Mouse (Mus musculus) cerebellum, adult 9-10 months (tissue): ENCODE measurements around the gene Ccdc42.

Experiments
- DNase-seq: peaks from one replicate; pipeline ENCODE4 v3.0.0; 2022

Gene Ccdc42

DNA sequence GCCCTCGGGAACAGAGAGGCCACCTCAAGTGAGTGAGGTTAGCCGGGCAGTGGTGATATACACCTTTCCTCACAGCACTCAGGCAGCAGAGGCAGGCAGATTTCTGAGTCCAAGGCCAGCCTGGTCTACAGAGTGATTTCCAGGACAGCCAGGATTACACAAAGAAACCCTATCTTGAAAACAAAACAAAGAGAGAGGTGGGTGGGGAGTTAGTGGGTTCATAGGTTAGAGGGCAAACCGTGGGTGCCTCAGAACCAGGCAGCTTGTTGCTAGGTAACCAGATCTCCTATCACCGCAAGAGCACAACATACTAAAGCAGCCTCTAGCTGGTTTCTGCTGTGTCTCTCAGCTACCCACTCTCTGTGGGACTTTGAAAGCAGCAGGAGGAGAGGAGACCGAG, at the start of gene Ccdc42:
Gene Ccdc42, plus strand, starts transcription at position 301 of the 400 bp plus-strand sequence.
- DNase-seq: no peak

DNA sequence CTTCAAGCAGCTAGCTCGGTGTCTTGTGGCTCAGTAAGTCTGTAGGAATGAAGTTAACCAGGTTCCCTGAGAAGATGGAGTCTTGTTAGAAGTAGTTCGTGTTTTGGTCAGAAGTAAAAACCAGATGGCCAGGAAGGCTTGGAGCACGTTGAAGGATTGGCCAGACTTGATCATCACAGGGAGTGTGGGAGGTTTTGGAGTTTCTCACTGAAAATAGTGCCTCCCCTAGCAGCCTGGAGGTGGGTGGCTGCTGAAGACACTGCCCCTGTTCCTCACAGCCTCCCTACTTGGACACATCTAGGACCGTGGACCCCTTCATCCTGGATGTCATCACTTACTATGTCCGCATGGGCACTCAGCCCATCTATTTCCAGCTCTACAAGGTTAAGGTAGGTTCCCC, 47.2 kb upstream of the Ccdc42 start:
- no peak for DNase-seq

DNA sequence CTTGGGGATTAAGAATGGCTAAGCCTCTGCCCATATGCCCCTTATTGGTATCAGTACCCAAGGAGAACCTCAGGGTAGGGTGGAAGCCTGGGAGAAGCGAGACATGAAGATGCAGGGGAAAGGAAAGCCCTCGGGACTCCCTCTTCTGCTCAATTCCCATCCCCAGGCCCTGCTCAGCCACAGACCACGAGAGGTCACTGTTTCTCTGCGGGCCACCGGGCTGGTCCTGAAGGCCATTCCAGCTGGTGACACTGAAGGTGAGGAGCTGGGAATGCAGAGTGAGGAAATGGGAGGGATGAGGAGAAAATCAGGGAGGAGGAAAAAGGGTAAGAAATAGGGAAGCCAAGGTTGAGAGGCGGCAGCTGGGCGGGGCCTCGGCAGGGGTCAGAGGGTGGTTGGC, 42.3 kb upstream of the Ccdc42 start:
- no peak for DNase-seq

DNA sequence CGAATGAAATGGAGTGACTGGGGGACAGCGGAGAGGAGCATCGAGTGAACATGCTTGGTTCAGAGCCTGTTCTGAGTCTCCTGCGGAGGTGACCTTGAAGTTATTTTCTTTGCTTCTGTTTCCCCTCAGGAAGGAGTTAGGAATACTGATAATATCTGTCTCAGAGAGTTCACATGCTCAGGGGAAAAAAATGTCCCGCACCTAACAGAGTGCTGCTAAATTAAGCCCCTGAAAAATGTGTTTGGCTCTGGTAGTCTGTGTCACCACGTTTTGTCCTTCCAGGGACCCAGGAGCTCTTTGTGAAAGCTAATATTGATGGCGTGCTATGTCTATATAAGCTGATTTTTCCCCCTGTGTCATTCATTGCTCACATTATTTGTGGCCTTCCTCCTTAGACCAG, 41.6 kb upstream of the Ccdc42 start:
- DNase-seq: no peak

DNA sequence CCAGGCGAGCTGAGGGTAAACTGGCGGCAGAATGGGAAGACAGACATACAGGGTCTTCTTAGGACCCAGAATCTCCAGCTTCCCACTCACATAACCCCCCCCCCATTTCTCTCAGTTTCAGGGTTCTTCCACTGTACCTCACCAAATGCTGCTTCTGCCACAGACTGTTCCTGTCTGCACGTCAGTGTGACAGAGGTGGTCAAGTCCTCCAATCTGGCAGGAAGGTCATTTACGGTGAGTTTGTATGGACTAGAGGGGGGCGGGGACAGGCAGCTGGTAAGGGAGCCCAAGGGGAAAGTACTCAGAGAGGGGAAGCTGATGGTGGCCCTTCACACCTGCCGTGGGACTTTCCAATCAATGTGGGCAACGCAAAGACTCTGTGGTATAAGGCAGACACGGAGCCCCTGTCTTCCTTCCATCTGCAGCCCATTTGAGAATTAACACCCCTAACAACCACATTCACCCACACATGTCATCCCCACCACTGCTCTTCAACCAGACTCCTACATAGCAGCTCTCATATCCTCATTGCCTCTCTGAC, 41.1 kb upstream of the Ccdc42 start:
- DNase-seq: no peak

DNA sequence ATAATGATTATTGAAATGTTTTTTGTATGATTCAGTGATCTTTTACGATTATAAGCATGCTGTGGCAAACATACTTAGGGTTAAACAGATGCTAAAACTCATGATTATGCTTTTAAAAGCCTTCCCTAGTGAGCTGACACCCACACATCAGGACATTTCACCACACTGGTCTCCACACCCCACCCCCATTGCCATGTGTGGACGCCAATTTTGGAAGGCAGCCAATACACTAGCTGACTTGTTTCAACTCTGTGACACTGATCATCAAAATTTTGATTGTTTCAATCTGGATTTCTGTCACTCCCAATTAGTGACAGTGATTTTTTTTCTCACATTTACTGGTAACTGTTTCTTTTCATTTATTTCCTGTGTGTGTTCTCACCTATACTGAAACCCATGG, 39.3 kb upstream of the Ccdc42 start:
- DNase-seq: no peak

DNA sequence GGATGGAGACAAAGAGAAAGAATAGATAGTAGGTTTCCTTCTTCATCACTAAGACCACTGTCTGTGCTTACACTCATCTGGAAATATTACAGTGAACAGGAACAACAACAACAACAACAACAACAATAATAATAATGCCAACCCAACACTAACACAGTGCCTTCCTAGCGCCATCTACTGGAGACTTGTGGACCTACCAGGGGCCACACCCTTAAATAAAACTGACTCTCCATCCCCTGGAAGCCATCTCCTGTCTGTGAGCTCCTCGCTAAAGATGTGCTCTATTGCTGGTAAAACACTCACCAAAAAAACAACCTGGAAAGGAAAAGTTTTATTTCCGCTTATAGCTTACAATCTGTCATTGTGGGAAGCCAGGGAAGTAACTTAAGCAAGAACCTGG, 37.2 kb upstream of the Ccdc42 start:
- DNase-seq: no peak

DNA sequence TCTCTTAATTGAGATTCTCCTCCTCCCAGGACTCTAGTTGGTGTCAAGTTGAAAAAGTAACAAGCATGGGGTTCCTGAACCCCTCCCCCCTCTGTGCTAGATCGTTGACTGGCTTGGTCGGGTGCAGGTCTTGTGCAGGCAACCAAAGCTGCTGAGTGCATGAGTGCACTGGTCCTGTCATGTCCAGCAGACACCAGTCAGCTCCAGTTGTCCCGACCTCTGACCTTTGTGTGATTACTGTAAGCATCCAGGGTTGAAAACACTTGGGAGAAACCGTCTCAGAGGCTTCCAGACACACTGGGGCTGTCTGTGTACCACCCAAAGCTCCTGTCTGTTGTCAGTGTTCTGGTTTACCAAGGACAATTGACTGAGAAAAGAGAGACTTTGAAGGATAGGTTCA, 36.5 kb upstream of the Ccdc42 start:
- DNase-seq: no peak

DNA sequence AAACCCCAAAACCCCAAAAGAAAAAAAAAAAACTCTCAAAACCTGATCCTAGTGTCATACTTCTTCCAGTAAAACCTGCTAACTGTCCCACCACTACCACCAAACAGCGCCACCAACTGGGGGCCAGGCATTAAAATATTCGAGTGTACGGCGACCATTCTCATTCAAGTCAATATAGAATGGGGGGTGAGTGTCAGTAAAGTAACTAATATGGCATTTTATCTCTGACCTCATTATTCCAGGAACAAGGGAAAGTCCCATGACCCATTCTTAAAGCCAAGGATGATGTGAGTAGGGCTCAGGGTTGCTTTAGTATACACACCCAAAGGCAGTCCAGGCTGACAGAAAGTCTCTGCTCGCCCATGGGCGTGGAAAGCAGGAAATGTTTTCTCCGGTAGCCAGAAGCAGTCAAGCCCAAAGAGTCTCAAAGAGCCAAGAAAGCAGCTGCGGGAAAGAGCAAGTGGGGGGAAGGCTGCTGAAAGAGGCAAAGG, 32.8 kb upstream of the Ccdc42 start:
- no peak for DNase-seq

DNA sequence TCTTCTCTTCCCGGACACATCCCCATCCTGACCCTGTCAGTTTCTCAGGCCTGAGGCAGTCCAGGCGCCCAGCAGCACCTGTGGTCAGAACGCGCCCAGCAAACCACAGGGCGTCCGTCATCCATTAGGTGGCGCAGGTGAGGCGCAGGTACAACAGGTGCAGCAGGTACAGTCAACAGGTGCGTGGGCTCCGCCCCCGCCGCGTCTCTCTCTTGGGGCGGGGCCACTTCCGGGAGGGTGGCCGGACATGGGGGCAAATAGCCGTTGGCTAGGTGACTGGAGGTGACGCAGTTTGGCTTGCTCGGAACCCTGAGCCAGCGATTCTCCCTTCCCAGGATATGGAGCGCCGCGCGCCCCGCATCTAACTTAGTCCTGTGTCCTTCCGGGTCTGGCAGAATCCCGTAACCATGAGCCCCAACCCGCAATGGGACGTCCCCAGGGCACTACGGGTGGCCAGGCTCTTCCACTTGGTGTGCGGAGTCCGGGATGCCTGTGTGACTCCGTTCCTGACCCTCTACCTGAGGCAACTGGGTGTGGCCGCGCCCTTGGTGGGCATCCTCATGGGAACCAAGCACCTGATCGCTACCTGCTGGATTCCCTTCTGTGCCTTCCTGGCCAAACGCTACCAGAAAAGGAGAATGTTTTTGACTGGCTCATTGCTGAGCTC, 30.8 kb upstream of the Ccdc42 start, which contains the start of gene Mfsd6l:
Gene Mfsd6l, plus strand, starts transcription at position 269 of the 667 bp plus-strand sequence.
- DNase-seq: no peak

DNA sequence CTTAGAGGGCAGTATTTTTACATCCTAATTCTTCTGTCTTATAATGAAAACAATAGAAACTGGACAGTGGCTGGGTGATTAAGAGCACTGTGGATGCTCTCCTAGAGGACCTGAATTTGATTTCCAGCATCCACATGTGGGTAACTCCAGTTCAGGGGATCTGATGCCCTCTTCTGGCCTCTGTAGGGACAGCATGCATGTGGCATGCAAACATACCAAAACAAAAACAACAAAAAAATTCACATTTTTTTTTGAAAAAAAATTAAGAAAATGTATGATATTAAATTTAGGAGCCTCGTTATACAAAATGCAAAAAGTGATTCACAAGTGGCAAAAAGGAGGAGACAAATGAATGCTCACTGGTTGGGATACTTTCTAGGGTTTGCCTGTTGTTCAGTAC, 27.3 kb upstream of the Ccdc42 start:
- no peak for DNase-seq

DNA sequence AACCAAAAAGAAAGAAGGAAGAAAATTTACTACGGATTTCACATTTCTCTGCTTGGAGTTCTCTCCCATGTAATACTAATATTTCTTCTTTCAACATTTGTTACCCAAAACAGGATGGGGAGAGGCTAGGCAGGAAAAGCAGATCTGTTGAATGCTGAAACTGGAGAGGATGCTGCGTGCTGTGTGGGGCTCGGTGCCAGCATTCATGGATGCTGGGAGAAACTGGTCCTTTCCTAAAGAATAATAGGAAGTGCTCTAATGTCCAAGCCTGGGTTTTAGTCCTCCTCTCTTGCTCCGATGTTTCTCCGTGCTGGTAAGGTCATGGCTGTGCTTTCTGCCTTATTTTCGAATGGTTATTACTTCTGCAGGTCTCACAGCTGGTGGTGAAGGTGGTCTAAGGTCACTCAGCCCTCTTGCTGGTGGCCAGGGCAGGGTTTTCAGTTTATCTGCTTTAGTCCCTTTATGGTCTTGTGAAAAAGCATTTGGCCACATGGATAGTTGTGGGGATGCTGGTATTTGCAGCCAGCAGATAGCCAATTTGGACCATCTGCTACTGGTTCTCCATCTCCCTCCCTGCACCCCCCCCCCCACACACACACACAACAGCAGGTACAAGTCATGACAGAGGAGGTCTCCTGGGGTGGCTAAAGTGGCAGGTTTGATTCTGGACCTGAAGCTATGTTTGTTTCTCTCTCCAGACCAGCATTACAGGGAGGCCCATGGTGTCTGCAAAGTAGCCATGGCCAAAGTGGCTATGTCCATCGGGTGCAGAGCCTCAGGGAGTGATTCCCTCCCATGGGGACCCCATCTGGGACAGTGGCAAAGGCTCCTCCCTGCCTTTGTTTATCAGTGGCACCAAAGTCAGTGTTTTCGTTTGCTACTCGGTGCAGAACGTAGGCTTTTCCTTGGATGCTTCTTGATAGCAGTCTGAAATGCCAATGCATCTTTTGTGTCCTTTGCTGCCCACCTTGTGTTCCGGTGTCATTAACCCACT, 24.6 kb upstream of the Ccdc42 start:
- peak; percentile 70 for DNase-seq

DNA sequence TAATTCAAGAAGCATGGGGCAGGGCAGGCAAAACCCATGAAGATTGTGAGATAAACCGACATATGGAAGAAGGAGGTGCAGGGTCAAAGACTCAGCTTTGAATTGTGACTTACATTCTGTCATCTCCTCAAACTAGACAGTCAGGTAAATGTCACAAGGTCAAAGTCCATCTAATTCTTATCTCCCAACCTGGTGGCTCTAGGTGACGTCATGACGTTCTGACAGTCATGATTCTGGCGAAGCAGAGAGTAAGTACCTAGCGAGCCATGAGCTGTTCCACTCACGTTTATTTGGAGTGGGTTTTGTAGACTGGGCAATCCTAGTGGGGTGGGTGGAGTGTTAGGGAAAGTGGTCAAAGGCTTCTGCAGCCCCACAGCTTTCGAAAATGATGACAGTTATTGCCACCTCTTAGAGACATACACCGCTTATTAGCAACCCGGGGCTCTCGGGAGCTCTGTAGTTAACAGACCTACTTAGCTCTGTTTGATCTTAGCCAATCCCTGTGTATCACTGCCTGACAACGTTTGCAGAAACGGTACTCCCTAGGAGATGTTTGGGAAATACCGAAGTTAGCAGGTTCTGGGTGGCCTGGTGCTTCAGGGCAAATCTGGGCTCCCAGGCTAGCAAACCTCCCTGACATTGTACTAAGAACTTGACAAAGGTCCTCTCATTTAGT, 22.3 kb upstream of the Ccdc42 start:
- DNase-seq: no peak

DNA sequence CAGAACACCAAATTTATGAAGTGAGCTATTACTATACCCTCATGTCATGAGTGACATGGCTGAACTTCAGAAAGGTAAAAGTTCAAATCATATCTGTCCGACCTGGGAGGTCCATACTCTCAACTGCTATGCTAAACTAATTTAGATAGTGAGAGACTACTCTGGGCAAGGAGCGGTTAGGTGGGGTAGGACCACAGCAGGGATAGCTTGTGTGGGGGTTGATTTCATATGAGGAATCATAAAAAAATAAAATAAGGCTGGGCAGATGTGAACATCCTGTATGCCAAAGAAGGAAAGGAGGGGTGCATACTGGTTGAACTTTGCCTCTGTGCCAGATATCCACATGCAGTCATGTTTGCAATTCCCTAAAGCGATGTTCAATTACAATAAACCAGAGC, 21.8 kb upstream of the Ccdc42 start:
- DNase-seq: no peak

DNA sequence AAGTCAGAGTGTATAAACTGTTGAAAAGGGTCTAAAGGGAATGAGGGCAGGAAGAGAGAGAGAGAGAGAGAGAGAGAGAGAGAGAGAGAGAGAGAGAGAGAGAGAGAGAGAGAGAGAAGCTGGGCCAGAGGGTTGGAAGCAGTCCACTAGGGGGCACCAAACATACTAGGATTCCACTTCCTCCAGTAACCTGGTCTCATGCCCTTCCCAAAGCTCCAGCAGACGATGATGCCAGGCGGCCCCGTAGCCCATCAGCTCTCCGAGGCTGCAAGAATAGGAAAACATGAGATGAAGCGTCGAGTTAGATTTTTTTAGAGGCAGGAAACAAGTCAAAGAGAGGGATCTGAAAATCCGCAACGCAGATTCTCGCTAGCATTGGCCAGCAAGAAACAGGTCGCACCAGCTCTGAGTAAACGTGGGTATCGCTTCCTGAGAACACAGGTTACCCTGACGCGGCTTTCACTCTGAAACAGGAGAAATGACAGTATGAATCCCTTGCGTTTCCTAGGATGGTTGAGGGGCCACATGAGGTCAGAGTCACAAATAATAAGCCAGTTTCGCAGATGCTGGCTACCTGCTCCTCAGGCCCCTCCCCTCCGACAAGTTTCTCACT, 20.3 kb upstream of the Ccdc42 start:
- DNase-seq: peak; percentile 92

DNA sequence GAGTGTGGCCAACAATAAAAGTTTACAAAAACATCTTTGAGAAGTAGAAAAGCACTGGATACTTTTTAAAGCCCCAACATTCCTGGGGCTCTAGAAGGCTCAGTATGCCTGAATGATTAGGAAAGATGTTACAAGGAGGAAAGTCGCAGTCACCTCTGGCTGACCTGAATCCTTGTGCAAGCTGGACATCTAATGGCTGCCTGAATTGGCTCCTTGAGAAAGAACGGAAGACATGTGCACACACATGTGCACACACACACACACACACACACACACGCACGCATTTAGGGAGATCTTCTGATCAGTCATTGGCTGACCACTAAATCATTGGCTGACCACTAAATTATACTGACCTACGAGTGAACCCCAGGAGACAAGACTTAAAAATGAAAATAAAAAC, 16.0 kb upstream of the Ccdc42 start:
- DNase-seq: no peak

DNA sequence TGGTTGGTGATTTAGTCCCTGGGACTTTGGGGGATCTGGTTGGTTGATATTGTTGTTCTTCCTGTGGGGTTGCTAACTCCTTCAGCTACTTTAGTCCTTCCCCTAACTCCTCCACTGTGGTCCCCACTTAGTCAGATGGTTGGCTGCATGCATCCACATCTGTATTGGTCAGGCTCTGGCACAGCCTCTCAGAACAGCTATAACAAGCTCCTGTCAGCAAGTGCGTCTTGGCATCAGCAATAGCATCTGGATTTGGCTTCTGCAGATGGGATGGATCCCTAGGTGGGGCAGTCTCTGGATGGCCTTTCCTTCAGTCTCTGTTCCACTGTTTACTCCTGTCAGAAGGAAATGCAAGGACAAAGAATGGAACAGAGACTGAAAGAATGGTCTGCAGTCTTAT, 9.7 kb upstream of the Ccdc42 start:
- no peak for DNase-seq

DNA sequence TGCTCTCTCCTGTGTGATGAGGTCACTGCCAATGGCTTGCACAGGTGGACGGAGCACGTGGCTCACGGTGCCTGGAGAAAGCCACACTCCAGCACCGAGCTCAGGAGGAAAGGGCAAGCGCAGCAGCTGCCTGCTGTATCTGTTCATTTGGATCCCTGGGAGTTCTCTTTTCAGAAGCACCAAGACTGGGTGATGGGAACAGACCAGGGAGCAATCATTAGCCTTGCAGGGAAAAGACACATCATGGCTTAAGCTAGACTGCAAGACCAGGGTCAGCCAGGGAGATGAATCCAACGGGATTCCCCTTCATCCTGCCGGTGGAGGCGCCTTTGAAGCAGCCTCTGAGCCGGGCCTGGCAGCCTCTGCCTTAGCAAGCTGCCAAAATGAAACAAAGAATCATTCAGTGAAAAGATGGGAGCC, 7.3 kb upstream of the Ccdc42 start:
- DNase-seq: peak; percentile 62

DNA sequence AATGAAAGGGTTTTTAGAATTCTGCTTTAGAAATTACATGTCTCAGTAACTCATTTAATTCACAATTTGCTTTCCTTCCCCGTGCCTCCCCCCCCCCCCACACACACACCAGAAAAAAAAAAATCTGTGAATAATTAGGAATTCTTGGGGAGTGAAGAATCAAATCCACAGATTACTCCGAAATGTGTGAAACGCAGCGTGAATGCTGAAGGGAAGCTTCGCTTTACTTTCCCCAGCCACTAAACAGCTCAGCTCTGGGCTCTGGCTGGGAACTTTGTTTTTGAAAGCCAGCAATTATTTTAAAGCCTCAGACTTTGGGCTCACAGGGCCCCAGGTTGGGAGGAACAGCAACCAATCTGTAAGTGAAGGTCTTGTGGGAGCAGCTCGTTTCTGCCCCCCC, 6.3 kb upstream of the Ccdc42 start:
- no peak for DNase-seq

DNA sequence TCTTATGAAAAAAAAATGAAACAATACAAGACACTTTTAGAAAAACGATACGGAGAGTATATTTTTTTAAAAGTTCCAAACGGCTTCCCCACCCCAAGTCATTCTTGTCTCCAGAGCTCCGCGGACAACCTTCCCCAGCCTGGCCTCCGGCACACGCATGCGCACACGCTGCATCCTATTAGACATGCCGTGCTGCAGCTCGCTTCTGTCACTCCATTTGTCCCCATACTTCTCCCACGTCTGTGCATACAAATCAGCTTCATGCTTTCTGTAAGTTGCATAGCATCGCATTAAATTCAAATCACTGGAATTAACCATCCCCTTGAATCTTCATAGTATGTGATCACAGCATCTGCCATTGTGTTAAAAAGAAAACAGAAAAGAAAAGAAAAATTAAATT, 3.6 kb upstream of the Ccdc42 start:
- peak; percentile 47 for DNase-seq

DNA sequence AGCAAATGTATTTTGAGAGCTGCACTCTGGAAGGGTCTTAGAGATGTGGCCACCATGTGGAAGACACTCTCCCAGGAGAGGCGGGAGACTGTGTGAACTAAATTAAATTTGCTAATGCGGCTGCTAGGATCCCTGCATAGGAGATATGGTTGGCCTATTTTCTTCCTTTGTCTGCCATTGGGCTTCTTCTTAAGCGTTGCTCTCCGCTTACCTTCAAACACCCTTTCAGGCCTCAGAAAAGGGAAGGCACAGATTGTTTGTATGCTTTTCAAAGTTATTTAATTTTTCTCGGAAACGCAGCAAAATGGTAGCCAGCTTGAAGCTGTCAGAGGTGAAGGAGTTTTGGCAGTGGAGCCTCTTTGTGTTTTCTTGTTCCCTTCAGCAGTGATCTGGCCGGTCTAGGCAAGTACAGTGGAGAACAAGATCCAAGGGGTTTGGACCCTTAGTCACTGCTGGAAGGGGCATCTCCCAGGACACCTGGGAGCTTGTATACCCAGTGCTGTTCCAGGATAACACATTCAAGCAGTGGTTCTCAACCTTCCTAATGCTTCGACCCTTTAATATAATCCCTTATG, 2.8 kb upstream of the Ccdc42 start:
- no peak for DNase-seq

DNA sequence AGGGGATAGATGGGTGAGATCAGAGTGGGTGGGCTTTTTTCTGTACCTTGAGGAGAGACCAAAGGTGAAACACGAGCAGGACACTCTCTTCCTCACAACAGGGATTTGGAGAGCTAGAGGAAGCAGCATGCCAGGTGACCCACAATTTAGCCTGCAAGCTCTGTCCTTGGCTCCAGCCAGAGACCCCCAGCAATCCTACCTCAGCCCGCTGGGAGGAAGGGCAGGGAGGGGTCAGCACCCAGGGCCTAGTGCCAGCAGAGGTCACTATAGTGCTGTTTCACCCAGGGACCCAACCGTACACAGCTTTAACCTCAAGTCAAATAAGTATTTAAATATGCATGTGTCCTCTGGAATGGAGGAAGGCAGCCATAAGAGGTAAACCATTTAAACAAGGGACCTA, 931 bp upstream of the Ccdc42 start:
- no peak for DNase-seq
